Mouse (Mus musculus) spleen, postnatal 14 days (tissue): ENCODE results near the gene Tnfrsf9.

Experiments used
- DNase-seq, 2 experiments: peaks; one replicate each; pipeline ENCODE4 v3.0.0; 2021 to 2022; ENCODE audit warnings: low spot score in 2 of 2

Gene Tnfrsf9

DNA sequence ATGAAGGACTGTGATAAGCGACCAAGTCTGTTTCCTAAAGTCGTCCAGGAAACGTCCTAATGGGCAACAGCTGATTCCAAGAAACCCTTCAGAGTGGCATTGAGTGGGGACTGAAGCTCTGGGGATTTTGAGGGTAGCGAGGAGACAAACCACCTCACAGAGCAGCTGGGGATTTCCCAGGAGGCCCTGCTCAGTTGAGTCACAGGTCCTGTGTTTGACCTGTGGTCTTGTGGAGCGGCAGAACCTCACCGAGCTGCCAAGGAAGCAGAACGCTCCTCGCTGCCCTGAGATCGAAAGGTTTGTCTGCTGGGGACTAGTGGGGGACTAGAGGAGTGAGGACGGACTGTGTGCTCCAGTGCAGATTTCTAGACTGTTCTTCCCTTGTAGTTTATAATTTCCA is 13.4 kb downstream of the Tnfrsf9 start:
- DNase-seq = no peak

DNA sequence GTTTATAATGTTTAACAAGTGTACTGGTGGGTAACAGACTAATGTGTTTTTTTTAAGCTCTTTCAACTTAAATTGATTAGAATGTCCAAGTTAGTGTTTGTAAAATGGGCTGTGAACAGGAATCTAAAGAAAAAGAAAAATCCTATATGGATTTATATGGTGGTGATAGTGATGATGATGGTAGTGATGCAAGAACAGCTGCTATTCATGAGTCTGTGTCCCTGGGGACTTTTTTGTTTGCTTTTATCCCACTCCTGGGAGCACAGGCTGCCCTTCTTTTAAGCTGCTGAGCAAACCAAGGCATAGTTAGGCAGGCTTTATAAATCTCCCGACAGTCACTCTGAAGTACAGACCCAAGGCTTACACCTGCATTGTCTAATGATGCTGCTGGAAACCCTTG is 19.1 kb downstream of the Tnfrsf9 start:
- no peak for DNase-seq

GRCm38 (mm10) chr4:150937293-150938062 is 23.1 kb downstream of the Tnfrsf9 start:
- no peak for DNase-seq

GRCm38 (mm10) chr4:150938063-150938452 is 23.7 kb downstream of the Tnfrsf9 start:
- no peak for DNase-seq

GRCm38 (mm10) chr4:150939991-150940651 is 25.8 kb downstream of the Tnfrsf9 start:
- DNase-seq = no peak

DNA sequence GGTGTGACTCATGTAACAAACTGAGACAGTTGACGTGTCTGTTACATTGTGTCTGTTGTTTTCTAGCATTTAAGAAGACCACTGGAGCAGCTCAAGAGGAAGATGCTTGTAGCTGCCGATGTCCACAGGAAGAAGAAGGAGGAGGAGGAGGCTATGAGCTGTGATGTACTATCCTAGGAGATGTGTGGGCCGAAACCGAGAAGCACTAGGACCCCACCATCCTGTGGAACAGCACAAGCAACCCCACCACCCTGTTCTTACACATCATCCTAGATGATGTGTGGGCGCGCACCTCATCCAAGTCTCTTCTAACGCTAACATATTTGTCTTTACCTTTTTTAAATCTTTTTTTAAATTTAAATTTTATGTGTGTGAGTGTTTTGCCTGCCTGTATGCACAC is 30.3 kb downstream of the Tnfrsf9 start:
- no peak for DNase-seq

DNA sequence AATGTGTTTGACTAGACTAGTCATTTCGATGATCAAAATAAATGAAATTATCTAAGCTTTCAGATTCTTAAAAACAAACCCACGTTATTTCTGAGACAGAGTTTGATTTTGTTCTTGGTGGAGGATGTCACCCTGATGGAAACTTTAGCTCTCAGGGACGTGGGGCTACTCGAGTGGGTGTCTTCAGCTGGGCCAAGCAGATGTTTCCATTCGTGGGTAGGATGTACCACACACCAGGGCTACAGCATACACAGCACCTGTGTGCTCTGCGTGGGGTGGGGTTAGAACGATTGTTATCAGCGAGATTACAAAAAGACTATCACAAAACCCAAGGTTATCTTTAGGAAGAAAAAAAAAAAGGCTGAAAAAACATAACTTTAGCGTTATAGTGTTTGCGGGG is 36.6 kb downstream of the Tnfrsf9 start:
- DNase-seq = no peak

DNA sequence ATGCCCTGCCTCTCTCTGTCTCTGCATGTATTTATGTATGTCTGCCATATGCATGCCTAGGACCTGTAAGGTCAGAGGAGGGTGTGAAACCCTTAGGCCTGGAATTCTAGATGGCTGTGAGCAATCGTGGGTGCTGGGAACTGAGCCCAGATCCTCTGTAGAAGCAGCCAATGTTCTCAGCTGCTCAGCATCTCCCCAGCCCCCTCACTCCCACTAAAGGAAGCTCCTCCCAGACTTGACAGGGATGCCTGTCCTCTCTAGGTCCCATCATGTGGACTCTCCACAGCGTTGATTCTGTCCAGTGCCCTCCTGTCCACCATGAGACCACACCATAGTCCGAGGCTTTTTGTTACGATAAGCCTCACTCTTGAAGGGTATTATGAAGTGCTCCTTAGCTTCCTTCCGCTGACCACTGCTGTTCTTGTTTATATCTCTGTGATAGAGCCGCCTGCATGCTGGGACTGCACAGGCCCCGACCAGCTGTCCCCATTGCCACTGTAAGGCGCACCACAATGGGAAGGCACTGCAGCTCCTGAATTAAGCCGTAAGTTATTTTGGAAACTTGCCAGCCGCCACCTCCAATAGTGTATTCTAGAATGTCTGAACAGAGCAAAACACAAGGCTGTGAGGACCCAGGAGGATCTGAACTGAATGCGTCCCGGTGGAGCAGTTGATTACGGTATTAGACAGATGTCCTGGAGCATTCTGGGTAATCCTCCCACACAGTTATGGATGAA is 42.2 kb downstream of the Tnfrsf9 start:
- no peak for DNase-seq

GRCm38 (mm10) chr4:150957106-150957458 is 42.7 kb downstream of the Tnfrsf9 start:
- no peak for DNase-seq

DNA sequence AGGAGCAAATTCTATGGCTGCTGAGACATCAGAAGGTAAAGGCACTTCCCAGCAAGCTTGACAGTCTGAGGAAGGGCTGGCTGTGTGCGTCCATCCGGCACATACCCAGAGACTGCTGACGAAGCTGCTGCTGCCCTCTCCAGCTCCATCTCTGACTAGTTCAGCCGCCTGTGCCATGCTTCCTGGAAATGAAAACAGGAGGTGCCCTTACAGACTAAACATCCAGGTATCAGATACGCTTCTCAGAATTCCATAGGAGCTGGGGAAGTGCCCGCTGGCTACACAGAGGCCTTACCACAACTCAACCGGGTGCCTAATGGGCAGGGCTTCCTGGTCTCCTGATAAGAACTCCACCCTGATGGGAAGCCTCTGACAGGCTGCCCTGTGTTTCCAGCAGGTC is 44.2 kb downstream of the Tnfrsf9 start:
- DNase-seq = no peak

DNA sequence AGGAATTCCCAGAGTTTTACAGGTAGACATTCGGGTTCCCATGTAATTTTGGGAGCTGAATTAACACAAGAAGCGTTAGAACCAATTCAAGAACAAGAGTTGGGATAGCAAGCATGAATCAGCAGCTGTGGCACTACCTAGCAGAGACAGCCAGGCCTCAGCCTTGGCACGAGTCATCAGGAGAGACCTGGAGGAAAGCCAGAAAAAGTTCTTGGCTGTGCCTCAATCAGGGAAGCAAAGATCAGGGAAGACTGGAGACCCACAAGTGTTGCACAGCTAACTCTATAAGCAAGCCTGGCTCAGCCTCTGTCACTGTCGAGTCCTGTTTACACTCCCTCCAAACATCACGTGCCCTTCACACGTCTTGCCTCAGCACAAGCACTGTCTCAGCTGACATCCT is 47.9 kb downstream of the Tnfrsf9 start:
- no peak for DNase-seq

- DNase-seq = no peak
Observed at GRCm38 (mm10) chr4:150963711-150964110, 49.3 kb downstream of the Tnfrsf9 start.

GRCm38 (mm10) chr4:150964635-150965554 is 50.5 kb downstream of the Tnfrsf9 start:
- peak; percentile 68 to 76 for DNase-seq

DNA sequence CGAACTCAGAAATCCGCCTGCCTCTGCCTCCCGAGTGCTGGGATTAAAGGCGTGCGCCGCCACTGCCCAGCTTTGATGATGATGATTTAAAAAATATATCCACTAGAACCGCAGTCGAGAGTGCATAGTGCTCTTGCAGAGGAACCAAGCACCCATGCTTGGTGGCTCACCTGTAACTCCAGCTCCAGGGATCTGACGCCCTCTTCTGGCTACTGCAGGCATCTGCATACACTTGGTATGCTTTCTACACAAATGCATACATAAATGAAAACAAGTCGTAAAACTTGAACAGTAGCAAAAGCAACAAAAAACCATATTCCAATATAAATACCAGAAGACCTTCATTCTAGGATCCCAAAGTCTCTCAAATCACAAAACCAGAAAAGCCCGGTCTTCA is 51.2 kb downstream of the Tnfrsf9 start:
- DNase-seq = no peak

DNA sequence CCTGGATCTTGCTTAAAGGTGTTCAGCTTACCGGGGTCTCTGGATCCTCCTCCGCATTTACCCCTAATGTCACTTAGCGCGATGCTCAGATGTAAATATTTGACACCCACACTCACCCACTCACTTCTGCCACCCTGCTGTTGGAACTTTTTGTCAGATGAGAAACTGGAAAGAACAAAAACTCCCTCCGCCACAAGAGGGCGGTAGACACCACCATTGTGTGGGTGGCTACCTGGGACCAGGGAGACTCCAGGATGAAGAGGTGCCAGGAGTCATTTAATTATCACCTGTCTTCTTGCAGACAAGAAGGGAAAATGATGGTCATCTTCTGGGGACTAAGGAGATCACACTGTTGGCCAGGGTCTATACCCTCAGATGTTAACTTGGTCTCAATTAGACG is 52.2 kb downstream of the Tnfrsf9 start:
- peak in 1 of 2 experiments; percentile 29 for DNase-seq

DNA sequence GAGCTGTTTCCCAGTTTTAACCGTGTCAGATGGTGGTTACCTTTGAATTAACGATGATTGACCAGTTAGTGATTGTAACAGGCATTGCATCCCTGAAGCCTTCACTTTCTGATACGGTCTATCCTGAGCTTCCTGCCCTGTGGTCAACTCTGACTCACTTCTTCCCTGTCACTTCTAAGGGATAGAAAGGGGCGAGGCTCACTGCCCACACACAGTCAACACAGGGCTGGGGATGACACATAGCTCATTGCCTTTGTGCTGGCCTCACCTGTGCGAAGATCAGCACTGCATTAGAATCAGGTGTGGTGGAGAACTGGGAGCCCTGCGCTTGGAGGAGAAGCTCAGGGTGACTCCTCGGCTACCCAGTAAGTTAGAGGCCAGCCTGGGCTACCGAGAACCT is 54.6 kb downstream of the Tnfrsf9 start:
- DNase-seq = no peak

- DNase-seq = no peak
Observed at GRCm38 (mm10) chr4:150973264-150973663, 58.9 kb downstream of the Tnfrsf9 start.

DNA sequence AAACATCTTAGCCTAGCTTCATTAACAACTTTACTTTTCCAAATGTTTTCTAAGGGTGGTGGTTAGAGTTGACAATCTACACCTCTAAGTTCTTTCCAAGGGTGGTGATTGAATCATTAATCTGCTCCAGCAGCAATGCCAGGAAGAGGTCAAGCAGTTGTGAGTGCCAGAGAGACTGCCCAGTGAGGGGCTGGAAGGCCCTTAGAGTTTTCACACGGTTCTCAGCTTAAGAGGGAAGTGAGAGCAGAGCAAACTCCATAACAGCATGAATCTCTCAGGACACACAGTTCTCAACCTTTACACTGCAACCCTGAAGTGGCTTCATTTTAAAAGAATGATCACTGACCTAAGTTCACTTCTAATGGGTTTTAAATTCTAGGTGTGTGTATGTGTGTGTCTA is 60.8 kb downstream of the Tnfrsf9 start:
- DNase-seq = no peak

GRCm38 (mm10) chr4:150978156-150978910 is 64.0 kb downstream of the Tnfrsf9 start:
- DNase-seq = no peak

DNA sequence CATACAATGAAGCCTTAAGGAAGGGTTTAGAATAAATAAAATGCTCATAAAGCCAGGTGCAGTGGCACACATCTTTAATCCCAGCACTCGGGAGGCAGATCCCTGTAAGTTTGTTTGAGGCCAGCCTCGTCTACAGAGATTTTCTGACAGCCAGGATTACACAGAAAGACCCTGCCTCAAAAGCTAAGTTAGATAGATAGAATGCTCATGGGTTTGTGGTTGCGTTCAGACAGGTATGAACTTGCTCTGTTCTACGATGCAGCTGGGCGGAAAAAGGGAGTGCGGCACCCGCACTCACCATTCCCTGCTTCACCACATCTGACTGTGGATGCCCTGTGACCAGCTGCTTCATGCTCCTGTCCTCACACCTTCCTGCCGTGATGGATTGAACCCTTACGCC is 65.1 kb downstream of the Tnfrsf9 start:
- no peak for DNase-seq

DNA sequence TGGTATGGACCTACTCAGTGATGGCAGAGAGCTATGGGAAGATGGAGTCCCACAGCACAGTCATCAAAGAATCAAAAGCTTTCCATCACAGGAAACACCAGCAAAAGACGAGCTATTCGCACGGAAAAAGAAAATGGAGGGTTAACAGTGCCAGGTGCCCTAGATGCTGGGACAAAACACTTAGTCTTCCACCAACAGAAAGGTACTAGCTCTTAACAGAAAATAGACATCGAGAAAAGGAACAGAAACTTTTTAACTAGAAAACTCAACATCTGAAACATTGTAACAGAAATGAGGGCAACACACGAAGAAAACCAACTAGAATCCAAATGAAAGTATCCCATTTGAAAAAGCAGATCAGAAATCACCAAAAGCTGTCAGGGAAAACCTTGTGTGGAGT is 65.8 kb downstream of the Tnfrsf9 start:
- DNase-seq = no peak
